Mouse (Mus musculus) inflammation-experienced regulatory T-cells, adult 6 months (primary cell): ENCODE measurements at regions not wholly inside any gene's neighbourhood (a gene's known extent, or its start where the extent isn't known, plus 50 kb on each side); places are given as distances from the start of the nearest gene placed in this dataset.
"Not testable (repeated sequence)": the region's sequence is repeated elsewhere in the genome, so short reads cannot be mapped to it uniquely, and the experiment has no call there.

Experiments used
- ATAC-seq: one replicate; pipeline ENCODE4 v1.8.0; 2017

DNA sequence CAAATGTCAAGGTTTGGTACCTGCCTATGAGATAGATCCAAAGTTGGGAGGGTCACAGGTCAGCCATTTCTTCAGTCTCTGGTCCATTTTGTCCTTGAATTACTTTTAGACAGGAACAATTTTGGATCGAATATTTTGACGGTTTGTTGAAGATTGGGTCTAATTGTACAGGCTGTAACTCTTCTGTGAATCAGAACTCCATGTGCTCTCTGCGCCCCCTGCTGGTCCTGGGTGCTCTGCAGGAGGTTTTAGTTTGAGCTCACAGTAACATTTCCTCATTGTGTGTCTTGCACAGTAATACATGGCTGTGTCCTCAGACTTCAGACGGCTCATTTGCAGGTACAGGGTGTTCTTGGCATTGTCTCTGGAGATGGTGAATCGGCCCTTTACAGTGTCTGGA lies 158.1 kb downstream of the Adam6a start:
- not testable (repeated sequence) for ATAC-seq

DNA sequence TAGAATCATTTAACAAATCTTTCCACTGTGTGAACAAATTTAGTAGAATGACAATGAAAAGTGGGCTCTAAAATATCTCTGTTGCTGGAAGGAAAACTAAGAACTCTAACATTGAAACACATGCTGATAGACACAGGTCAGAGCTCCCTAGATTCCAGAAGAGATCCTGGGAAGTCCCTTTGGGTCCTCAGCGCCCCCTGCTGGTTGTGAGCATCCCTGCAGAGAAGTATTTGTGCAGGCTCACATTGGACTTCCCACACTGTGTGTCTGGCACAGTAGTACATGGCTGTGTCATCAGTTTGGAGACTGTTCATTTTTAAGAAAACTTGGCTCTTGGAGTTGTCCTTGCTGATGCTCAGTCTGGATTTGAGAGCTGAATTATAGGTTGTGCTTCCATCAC lies 172.7 kb downstream of the Adam6a start:
- ATAC-seq = not testable (repeated sequence)

DNA sequence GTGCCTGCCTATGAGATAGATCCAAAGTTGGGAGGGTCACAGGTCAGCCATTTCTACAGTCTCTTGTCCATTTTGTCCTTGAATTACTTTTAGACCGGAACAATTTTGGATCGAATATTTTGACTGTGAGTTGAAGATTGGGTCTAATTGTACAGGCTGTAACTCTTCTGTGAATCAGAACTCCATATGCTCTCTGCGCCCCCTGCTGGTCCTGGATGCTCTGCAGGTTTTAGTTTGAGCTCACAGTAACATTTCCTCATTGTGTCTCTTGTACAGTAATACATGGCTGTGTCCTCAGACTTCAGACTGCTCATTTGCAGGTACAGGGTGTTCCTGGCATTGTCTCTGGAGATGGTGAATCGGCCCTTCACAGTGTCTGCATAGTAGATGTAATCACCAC lies 192.1 kb downstream of the Adam6a start:
- ATAC-seq = no peak

DNA sequence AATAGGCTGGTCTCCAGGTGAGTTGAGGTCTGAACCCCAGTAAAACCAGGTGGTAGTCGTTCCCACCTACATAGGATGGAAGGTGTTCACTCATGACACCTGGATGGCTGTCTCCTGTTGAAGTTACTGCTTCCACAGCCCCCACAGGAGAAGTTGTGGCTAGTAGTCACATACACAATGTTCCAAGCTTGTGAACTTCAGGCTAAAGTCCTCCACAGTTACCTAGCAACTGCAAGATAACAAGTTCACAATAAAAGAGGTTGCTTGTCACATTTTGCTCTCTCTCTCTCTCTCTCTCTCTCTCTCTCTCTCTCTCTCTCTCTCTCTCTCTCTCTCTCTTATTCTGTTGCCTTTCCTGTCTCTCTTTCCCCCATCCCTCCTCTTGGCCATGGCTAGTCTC lies 202.6 kb downstream of the Adam6a start:
- ATAC-seq = no peak

DNA sequence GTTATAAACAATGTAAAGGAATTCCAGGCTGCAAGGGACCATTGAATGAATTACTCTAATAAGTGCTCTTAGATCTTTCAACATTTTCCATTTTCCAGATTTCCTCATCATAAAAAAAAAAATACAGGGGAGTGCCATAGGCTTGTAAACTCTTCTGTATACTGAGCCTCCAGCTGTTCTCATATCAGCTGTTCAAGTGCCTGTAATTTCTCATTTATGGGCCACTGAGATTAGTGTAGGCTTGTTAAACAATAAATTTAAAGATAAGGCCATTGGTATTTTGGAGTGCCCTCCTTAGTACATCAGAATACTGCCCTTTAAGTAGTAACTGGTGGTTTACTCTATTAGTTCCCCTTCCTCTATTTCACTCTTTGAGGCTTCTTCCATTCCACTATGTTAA lies 204.3 kb downstream of the Adam6a start:
- ATAC-seq = no peak

DNA sequence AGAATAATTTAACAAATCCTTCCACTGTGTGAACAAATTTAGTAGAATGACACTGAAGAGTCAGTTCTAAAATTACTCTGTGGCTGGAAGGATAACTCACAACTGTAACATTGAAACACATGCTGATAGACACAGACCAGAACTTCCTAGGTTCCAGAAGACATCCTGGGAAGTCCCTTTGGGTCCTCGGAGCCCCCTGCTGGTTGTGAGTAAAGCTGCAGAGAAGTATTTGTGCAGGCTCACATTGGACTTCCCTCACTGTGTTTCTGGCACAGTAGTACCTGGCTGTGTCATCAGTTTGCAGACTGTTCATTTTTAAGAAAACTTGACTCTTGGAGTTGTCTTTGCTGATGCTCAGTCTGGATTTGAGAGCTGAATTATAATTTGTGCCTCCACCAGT lies 225.9 kb downstream of the Adam6a start:
- ATAC-seq = no peak

DNA sequence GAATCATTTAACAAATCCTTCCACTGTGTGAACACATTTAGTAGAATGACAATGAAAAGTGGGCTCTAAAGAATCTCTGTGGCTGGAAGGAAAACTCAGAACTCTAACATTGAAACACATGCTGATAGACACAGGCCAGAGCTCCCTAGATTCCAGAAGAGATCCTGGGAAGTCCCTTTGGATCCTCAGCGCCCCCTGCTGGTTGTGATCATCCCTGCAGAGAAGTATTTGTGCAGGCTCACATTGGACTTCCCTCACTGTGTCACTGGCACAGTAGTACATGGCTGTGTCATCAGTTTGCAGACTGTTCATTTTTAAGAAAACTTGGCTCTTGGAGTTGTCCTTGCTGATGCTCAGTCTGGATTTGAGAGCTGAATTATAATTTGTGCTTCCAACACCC lies 252.2 kb downstream of the Adam6a start:
- ATAC-seq = not testable (repeated sequence)

DNA sequence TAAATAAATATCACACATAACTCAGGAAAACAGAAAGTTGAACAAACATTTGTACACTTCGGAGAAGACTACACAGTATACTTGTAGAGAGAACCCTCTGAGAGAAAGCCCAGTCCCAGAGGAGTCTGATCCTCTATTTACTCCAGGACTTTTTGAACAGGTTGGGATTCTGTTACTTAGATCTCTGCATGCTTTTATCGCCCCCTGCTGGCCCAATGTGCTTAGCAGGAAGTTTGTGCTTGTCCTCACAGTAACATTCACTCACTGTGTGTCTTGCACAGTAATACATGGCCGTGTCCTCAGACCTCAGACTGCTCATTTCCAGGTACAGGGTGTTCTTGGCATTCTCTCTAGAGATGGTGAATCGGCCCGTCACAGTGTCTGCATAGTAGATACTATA lies 282.7 kb downstream of the Adam6a start:
- ATAC-seq = no peak

DNA sequence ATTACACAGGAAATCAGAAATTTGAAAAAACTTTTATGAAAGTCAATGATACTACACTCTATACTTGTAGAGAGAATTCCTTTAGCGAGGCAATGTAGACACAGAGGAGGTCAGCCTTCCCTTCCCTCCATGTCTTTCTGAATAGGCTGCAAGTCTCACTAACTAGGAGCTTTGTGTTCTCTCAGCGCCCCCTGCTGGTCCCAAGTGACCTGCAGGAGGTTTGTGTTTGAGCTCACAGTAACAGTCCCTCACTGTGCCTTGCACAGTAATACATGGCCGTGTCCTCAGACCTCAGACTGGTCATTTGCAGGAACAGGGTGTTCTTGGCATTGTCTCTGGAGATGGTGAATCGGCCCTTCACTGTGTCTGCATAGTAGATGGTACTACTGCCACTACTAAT lies 315.2 kb downstream of the Adam6a start:
- no peak for ATAC-seq

DNA sequence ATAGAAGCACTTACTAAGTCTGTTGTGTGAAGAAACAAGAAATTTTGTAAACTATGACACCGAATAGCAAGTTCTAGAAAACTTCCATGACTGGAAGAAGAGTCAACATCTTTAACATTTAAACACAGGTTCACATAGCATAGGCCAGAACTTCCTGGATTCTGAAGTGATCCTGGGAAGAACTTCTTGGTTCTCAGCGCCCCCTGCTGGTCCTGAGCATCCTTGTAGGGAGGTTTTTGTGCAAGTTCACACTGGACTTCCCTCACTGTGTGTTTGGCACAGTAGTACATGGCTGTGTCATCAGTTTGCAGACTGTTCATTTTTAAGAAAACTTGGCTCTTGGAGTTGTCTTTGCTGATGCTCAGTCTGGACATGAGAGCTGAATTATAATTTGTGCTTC lies 335.1 kb downstream of the Adam6a start:
- no peak for ATAC-seq

DNA sequence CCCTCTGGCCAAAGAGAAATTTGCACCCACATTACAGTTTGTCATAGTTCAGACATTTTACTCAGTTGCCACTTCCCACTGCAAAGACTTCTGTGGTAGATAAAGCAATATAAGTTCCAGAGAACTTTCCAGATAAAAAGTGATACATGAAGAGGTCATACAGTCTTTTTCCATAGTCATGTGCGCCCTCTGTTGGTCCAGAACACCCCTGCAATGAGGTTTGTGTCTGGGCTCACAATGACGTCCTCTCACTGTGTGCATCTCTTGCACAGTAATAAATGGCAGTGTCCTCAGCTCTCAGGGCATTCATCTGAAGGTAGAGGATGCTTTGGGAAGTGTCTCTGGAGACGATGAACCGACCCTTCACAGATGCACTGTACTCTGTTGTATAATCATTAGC lies 352.4 kb downstream of the Adam6a start:
- ATAC-seq = no peak

DNA sequence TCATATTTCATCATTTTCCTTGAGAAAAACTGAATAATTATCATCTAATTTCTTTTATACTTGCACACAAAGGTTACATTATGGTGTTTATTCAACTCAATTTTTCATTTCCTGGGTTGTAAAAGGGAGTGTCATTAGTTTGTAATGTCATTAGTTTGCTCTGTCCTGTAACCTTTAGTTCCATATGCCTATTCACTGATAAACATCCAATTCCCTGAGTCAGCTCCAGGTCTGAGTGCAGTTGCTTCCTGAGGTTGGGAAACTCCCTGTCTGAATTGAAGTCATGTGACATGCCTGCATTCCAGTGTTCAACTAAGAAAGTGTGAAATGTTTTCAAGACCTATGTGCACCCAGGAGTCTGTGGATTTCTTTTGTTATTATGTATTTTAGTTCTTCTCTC lies 362.8 kb downstream of the Adam6a start:
- no peak for ATAC-seq

DNA sequence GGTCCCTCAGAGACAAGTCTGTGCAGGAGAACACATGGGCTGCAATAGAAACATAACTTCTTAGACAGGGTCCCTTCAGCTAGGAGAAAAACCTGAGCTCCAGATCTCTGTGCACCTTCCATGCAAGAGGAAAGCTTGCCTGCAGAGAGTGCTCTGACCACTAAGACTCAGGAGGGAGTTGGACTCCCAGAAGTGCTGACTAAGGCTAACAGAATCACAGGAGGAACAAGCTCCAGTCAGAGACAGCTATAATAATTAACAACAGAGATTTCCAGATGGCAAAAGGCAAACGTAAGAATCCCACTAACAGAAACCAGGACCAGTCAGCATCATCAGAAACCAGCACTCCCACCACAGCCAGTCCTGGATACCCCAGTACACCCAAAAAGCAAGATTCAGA lies 364.0 kb downstream of the Adam6a start:
- ATAC-seq = no peak

DNA sequence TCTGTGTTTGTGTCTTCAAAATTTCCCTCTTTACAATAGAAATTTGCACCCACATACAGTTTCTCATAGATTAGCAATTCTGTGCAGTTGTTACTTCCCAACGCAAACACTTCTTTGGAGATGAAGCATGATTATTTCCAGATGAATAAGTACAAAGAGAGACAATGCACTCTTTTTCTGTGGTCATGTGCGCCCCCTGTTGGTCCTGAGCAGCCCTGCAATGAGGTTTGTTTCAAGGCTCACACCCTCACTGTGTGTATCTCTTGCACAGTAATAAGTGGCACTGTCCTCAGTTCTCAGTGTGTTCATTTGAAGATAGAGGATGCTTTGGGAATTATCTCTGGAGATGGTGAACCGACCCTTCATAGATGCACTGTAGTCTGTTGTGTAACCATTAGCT lies 368.1 kb downstream of the Adam6a start:
- ATAC-seq = no peak

DNA sequence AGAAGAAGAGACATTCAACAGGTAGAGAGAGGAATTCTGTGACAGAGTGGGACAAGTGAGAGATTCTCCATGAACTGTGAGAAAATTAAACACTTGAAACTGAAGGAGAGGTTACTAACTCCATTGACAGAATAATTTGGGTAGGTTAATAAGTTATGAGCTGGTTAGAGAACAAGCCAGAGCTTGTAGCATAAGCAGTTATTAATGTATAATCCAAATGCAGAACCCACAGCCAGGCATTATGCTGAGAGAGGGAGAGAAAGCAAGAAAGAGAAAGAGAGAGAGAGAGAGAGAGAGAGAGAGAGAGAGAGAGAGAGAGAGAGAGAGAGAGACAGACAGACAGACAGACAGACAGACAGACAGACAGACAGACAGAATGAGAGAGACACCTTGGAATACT lies 397.0 kb downstream of the Adam6a start:
- ATAC-seq = no peak

DNA sequence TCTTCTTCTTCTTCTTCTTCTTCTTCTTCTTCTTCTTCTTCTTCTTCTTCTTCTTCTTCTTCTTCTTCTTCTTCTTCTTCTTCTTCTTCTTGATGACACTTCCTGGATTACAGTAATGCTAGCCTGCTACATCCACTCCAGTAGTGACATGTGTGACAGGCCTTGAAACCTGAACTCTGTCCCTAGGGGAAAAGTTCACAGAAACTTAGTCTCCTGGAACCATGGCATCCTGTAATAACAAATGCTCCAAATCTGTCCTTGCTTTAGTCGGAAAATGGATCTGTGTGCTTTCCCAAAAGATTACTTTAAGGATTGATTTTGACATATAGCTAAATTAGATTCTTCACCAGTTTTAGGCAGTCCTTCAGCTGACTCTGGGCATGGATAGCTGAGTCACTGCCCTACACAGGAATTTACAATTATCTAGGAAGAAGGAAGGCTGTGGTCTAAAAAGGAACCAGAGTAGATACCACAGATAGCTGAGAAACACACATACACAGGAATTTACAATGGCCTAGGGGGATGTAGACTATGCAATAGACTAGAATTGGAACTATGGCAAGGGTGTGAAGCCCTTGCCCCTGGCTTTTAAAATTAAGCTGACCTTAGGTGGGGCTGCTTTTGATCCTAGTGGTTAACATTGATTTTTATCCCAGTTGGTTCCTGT lies 400.1 kb downstream of the Adam6a start:
- ATAC-seq = not testable (repeated sequence)

DNA sequence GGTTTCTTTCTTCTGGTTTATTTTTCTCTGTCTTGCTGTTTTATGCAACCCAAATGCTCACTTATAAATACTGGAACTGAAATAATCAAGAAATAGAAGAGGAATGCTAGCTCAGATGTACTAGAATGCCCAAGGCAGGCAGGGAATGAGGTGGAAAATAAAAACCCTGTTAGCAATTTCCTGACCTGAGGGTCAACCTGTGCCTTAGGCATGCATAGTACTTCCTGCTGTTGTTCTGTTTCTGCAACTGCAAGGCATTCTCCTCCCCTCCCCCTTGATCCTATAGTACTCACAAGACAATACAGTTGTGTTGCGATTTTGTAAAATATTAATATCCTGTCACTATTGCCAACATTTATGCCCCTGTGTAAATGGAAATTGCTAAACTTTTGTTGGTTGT lies 402.1 kb downstream of the Adam6a start:
- ATAC-seq = not testable (repeated sequence)

DNA sequence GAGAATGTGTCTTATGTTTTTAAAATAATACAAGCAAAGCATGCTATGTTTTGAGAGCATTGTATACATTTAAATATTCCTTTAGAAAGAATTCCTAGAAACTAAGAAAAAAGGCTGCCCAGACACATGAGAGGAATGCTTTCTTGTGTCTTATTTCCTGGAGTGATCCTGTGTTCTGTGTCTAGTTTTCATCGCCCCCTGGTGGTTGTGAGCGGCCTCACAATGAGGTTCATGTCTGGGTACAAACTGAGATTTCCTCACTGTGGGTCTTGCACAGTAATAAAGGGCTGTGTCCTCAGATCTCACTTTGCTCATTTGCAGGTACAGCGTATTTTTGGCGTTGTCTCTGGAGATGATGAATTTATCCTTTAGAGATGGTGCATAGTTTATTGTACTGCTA lies 404.3 kb downstream of the Adam6a start:
- ATAC-seq = not testable (repeated sequence)

DNA sequence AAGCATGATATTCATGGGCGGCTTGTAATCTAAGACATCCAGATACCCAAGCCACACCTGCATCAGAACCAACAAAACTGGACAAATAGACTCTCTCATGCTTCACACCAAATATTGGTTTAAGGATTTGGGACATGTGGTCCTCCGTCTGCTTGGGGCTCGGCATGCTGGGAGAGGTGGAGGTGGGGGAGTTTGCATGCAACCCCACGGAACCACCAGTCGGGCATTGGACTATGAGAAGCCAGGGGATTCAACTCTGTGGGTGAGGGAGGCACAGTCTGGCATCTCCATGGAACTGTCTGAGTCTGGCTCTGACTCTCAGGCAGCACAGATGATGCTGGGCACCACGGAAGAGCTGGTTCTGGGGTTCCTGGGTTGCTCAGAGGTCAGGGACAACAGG lies 430.6 kb downstream of the Adam6a start:
- no peak for ATAC-seq

DNA sequence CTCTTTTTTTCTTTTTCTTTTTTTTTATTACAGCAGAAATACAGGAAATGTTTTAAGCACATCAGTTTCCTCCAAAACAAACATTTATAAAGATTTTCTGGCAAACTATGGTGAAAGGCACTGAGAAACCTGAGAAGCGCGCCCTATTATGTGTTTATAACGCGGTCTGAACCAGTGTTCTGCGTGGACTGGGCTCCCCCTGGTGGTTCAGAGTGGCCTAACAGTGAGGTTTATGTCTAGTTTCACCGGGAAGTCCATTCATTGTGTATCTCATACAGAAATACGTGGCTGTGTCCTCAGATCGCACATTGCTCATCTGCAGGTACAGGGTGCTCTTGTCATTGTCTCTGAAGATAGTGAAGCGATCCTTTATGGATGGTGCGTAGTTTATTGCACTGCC lies 437.9 kb downstream of the Adam6a start:
- ATAC-seq = peak; percentile 68

DNA sequence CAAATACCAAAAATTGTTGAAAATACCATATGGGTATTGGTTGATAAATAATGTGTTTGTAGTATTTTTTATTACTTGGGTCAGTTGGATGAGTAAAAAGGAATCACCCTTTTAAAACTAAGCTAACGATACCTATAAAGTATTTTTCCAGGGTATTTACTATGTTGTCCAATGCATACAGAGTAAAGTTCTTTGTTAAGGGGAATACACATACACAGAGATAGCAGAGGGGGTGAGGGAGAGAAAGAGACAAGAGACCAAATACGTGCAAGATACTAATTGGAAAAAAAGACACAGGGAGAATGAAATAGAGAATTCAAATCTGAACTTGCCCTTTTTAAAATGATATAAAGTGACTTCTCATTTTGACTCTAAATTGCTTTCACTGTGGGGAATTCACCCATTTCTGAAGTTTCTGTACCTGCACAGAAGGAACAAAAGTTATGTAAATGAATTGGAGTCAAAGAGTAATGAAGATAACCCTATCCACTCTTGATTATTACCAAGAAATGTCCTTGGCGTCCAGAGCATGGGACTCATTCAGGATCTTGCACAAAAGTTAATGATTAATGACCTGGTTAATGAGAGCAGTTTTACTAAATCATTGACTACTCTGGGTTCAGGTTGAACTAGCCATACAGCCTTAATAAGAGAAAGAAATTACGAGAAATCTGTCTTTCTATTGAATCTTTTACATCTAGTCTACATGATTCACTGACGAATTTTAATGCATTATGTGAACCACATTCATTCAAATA lies 443.7 kb downstream of the Adam6a start:
- ATAC-seq = no peak

DNA sequence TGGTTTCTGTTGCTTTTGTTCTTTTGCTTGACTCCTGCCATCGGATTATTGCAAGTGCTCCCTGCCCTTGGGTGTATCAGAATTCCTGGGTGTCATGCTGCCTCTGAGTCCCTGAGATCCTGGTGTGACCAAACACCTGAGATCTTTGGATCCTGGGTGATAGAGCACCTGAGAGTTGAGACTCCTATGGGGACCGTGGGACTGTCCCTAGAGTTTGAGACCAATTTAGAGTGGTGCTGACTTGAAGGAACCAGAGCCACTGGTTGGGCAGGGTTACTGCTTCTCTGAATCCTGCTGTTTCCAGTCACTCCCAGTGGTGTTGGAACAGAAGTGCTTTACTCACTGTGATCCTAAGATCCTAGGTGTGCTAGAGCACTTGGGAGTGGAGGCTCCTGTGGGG lies 448.7 kb downstream of the Adam6a start:
- no peak for ATAC-seq

DNA sequence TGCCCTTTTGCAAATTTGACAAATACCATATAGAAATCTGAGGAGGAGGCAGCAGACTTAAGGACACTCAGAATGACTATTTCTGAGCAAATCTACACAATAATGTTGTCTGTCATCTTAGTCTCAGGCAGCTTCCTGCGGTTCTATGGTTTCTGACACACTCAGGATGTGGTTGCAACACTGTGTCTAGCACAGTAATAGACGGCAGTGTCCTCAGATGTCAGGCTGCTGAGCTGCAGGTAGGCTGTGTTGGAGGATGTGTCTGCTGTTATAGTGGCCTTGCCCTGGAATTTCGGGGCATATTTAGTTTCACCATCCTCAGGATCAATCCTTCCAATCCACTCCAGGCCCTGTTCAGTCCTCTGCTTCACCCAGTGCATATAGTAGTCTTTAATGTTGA lies 450.6 kb downstream of the Adam6a start:
- peak; percentile 95 for ATAC-seq

DNA sequence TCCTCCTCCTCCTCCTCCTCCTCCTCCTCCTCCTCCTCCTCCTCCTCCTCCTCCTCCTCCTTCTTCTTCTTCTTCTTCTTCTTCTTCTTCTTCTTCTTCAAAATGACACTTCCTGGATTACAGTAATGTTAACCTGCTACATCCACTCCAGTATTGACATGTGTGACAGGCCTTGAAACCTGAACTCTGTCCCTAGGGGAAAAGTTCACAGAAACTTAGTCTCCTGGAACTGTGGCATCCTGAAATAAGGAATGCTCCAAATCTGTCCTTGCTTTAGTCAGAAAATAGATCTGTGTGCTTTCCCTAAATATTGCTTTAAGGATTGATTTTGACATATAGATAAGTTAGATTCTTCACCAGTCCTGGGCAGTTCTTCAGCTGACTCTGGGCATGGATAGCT lies 464.8 kb downstream of the Adam6a start:
- not testable (repeated sequence) for ATAC-seq

DNA sequence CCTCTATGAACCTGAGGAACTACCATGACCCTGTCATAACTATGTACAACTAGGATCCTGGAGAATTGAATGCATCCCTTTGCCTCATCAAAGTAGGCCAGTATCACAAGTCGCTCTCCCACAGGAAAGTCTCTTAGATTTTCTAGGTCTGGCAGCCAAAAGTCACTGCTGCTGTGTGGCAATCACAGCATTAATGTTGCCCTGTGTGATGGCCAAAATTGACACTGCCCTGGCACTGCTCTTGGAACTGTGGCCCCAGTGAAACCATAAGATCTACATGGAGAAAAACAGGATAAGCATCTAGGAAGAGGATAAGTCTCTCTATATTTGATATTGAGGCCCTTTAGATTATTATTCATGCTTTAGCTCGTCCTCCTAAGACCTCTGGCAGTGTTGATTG lies 465.7 kb downstream of the Adam6a start:
- no peak for ATAC-seq
